Mouse (Mus musculus): ENCODE measurements at regions not wholly inside any gene's neighbourhood (a gene's known extent, or its start where the extent isn't known, plus 50 kb on each side); places are given as distances from the start of the nearest gene placed in this dataset.

GRCm38 (mm10) chr10:111836191-111836590 lies 136.3 kb upstream of the Krr1 start:
- Histone ChIP-seq H3K4me3 (ENCODE audit: low read depth, low read length) (no peak overlapping the region), H3K36me3 (ENCODE audit: control insufficient read depth, insufficient read depth, low read length) (no peaks in the 10 kb centered on the region), H3K27ac (ENCODE audit: low read depth, low read length) (no peak overlapping the region), H3K9me3 (replicated peaks; ENCODE audit: control insufficient read depth, low read length) (no peaks in the 10 kb centered on the region), H3K9ac (ENCODE audit: low read length) (no peak overlapping the region), H3K4me1 (ENCODE audit: control insufficient read depth, insufficient read depth, low read length) (no peaks in the 10 kb centered on the region), H3K4me2 (ENCODE audit: low read length) (no peak overlapping the region), H3K27me3 (replicated peaks; ENCODE audit: control insufficient read depth, insufficient read depth, low read length) (no peaks in the 10 kb centered on the region)
- WGBS: 46% methylated on average over 5 of the region's 5 CpGs
- ATAC-seq (no peak), DNase-seq (ENCODE audit: low spot score) (no peak)

GRCm38 (mm10) chr10:111836802-111837201 lies 135.7 kb upstream of the Krr1 start:
- no peak overlapping the region for H3K4me3 ChIP-seq (ENCODE audit: low read depth, low read length)
- 87% methylated on average over 4 of the region's 4 CpGs for WGBS
- H3K36me3 ChIP-seq (ENCODE audit: control insufficient read depth, insufficient read depth, low read length): no peaks in the 10 kb centered on the region
- no peaks in the 10 kb centered on the region for H3K9me3 ChIP-seq (replicated peaks; ENCODE audit: control insufficient read depth, low read length)
- H3K4me2 ChIP-seq (ENCODE audit: low read length): no peak overlapping the region
- ATAC-seq: no peak
- no peak overlapping the region for H3K9ac ChIP-seq (ENCODE audit: low read length)
- DNase-seq (ENCODE audit: low spot score): no peak
- H3K4me1 ChIP-seq (ENCODE audit: control insufficient read depth, insufficient read depth, low read length): no peaks in the 10 kb centered on the region
- H3K27ac ChIP-seq (ENCODE audit: low read depth, low read length): no peak overlapping the region
- H3K27me3 ChIP-seq (replicated peaks; ENCODE audit: control insufficient read depth, insufficient read depth, low read length): no peaks in the 10 kb centered on the region

- H3K27ac ChIP-seq (ENCODE audit: low read depth, low read length): no peak overlapping the region
- H3K9ac ChIP-seq (ENCODE audit: low read length): no peak overlapping the region
- no peaks in the 10 kb centered on the region for H3K36me3 ChIP-seq (ENCODE audit: control insufficient read depth, insufficient read depth, low read length)
- ATAC-seq (no peak), DNase-seq (ENCODE audit: low spot score) (no peak)
- H3K9me3 ChIP-seq (replicated peaks; ENCODE audit: control insufficient read depth, low read length): no peaks in the 10 kb centered on the region
- no peak overlapping the region for H3K4me2 ChIP-seq (ENCODE audit: low read length)
- H3K4me3 ChIP-seq (ENCODE audit: low read depth, low read length): no peak overlapping the region
- H3K4me1 ChIP-seq (ENCODE audit: control insufficient read depth, insufficient read depth, low read length): 0 out of 2 replicates have a peak, but pooled peaks cover 2% of the 10 kb centered on the region
- H3K27me3 ChIP-seq (replicated peaks; ENCODE audit: control insufficient read depth, insufficient read depth, low read length): no peaks in the 10 kb centered on the region
- WGBS: 50% methylated on average over 11 of the region's 11 CpGs
Observed at GRCm38 (mm10) chr10:111842321-111842775, 130.1 kb upstream of the Krr1 start.

- H3K27ac ChIP-seq (ENCODE audit: low read depth, low read length): no peak overlapping the region
- 77% methylated on average over 7 of the region's 7 CpGs for WGBS
- H3K9ac ChIP-seq (ENCODE audit: low read length): no peak overlapping the region
- H3K36me3 ChIP-seq (ENCODE audit: control insufficient read depth, insufficient read depth, low read length): no peaks in the 10 kb centered on the region
- ATAC-seq (no peak), DNase-seq (ENCODE audit: low spot score) (no peak)
- H3K9me3 ChIP-seq (replicated peaks; ENCODE audit: control insufficient read depth, low read length): no peaks in the 10 kb centered on the region
- H3K4me2 ChIP-seq (ENCODE audit: low read length): no peak overlapping the region
- H3K4me3 ChIP-seq (ENCODE audit: low read depth, low read length): no peak overlapping the region
- H3K27me3 ChIP-seq (replicated peaks; ENCODE audit: control insufficient read depth, insufficient read depth, low read length): no peaks in the 10 kb centered on the region
- 0 out of 2 replicates have a peak, but pooled peaks cover 2% of the 10 kb centered on the region for H3K4me1 ChIP-seq (ENCODE audit: control insufficient read depth, insufficient read depth, low read length)
Observed at GRCm38 (mm10) chr10:111842896-111843295, 129.6 kb upstream of the Krr1 start.

GRCm38 (mm10) chr10:111843301-111843700 lies 129.2 kb upstream of the Krr1 start:
- Histone ChIP-seq H3K4me3 (ENCODE audit: low read depth, low read length) (no peak overlapping the region), H3K4me1 (ENCODE audit: control insufficient read depth, insufficient read depth, low read length) (0 out of 2 replicates have a peak, but pooled peaks cover 2% of the 10 kb centered on the region), H3K36me3 (ENCODE audit: control insufficient read depth, insufficient read depth, low read length) (no peaks in the 10 kb centered on the region), H3K27me3 (replicated peaks; ENCODE audit: control insufficient read depth, insufficient read depth, low read length) (no peaks in the 10 kb centered on the region), H3K9ac (ENCODE audit: low read length) (no peak overlapping the region), H3K27ac (ENCODE audit: low read depth, low read length) (no peak overlapping the region), H3K9me3 (replicated peaks; ENCODE audit: control insufficient read depth, low read length) (no peaks in the 10 kb centered on the region), H3K4me2 (ENCODE audit: low read length) (no peak overlapping the region)
- WGBS: 51% methylated on average over 9 of the region's 9 CpGs
- ATAC-seq: no peak
- no peak for DNase-seq (ENCODE audit: low spot score)

GRCm38 (mm10) chr10:111844144-111844543 lies 128.3 kb upstream of the Krr1 start:
- H3K36me3 ChIP-seq (ENCODE audit: control insufficient read depth, insufficient read depth, low read length): no peaks in the 10 kb centered on the region
- no peak for ATAC-seq
- H3K4me3 ChIP-seq (ENCODE audit: low read depth, low read length): no peak overlapping the region
- no peak overlapping the region for H3K9ac ChIP-seq (ENCODE audit: low read length)
- H3K27me3 ChIP-seq (replicated peaks; ENCODE audit: control insufficient read depth, insufficient read depth, low read length): no peaks in the 10 kb centered on the region
- H3K4me1 ChIP-seq (ENCODE audit: control insufficient read depth, insufficient read depth, low read length): 0 out of 2 replicates have a peak, but pooled peaks cover 2% of the 10 kb centered on the region
- H3K9me3 ChIP-seq (replicated peaks; ENCODE audit: control insufficient read depth, low read length): no peaks in the 10 kb centered on the region
- WGBS: 77% methylated on average over 10 of the region's 10 CpGs
- DNase-seq (ENCODE audit: low spot score): no peak
- no peak overlapping the region for H3K4me2 ChIP-seq (ENCODE audit: low read length)
- H3K27ac ChIP-seq (ENCODE audit: low read depth, low read length): no peak overlapping the region

- ATAC-seq (no peak), DNase-seq (ENCODE audit: low spot score) (no peak)
- no peaks in the 10 kb centered on the region for H3K9me3 ChIP-seq (replicated peaks; ENCODE audit: control insufficient read depth, low read length)
- H3K27ac ChIP-seq (ENCODE audit: low read depth, low read length): no peak overlapping the region
- no peak overlapping the region for H3K4me3 ChIP-seq (ENCODE audit: low read depth, low read length)
- no peak overlapping the region for H3K4me2 ChIP-seq (ENCODE audit: low read length)
- H3K9ac ChIP-seq (ENCODE audit: low read length): no peak overlapping the region
- no peaks in the 10 kb centered on the region for H3K27me3 ChIP-seq (replicated peaks; ENCODE audit: control insufficient read depth, insufficient read depth, low read length)
- no peaks in the 10 kb centered on the region for H3K36me3 ChIP-seq (ENCODE audit: control insufficient read depth, insufficient read depth, low read length)
- 0 out of 2 replicates have a peak, but pooled peaks cover 2% of the 10 kb centered on the region for H3K4me1 ChIP-seq (ENCODE audit: control insufficient read depth, insufficient read depth, low read length)
- WGBS: 94% methylated on average over 2 of the region's 2 CpGs
Observed at GRCm38 (mm10) chr10:111845946-111846345, 126.5 kb upstream of the Krr1 start.

- Histone ChIP-seq H3K27me3 (replicated peaks; ENCODE audit: control insufficient read depth, insufficient read depth, low read length) (no peaks in the 10 kb centered on the region), H3K9ac (ENCODE audit: low read length) (no peak overlapping the region), H3K36me3 (ENCODE audit: control insufficient read depth, insufficient read depth, low read length) (no peaks in the 10 kb centered on the region), H3K27ac (ENCODE audit: low read depth, low read length) (no peak overlapping the region), H3K4me1 (ENCODE audit: control insufficient read depth, insufficient read depth, low read length) (no peaks in the 10 kb centered on the region), H3K9me3 (replicated peaks; ENCODE audit: control insufficient read depth, low read length) (no peaks in the 10 kb centered on the region), H3K4me3 (ENCODE audit: low read depth, low read length) (no peak overlapping the region), H3K4me2 (ENCODE audit: low read length) (no peak overlapping the region)
- ATAC-seq: no peak
- 89% methylated on average over 5 of the region's 5 CpGs for WGBS
- DNase-seq (ENCODE audit: low spot score): no peak
Observed at GRCm38 (mm10) chr10:111854254-111854653, 118.2 kb upstream of the Krr1 start.

GRCm38 (mm10) chr10:111855496-111855895 lies 117.0 kb upstream of the Krr1 start:
- no peak overlapping the region for H3K9ac ChIP-seq (ENCODE audit: low read length)
- DNase-seq (ENCODE audit: low spot score) (no peak), ATAC-seq (no peak)
- H3K27me3 ChIP-seq (replicated peaks; ENCODE audit: control insufficient read depth, insufficient read depth, low read length): no peaks in the 10 kb centered on the region
- no peak overlapping the region for H3K4me2 ChIP-seq (ENCODE audit: low read length)
- no peaks in the 10 kb centered on the region for H3K9me3 ChIP-seq (replicated peaks; ENCODE audit: control insufficient read depth, low read length)
- H3K27ac ChIP-seq (ENCODE audit: low read depth, low read length): no peak overlapping the region
- no peaks in the 10 kb centered on the region for H3K4me1 ChIP-seq (ENCODE audit: control insufficient read depth, insufficient read depth, low read length)
- 93% methylated on average over 18 of the region's 18 CpGs for WGBS
- H3K36me3 ChIP-seq (ENCODE audit: control insufficient read depth, insufficient read depth, low read length): no peaks in the 10 kb centered on the region
- no peak overlapping the region for H3K4me3 ChIP-seq (ENCODE audit: low read depth, low read length)

All from forebrain, embryonic 14.5 days (tissue).